Mouse (Mus musculus): ENCODE data around the gene Emb. TPM values are rescaled to one million over a fixed set of nuclear protein-coding genes. Genes with fewer than 3 reads are reported as not detected.

Gene Emb
- polyA plus RNA-seq, 1 experiment from 2014 or later = 49.0 TPM

DNA sequence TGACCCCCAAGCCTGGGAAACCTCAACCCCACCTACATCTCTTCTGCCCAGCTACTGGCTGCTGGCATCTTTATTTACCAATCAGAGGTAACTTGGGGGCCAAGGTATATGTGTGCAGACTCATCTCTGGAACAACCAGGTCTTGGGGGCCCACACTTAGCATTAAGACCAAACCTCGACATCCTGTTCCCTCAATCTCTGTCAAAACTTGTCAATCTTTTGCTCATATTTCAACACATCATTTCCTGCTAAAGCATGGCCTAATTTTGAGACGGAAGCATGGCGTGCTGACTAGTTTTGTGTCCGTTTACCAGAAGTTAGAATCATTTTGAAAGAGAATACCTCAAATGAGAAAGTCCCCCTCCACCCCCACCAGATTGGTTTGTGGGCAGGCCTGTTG is 52.4 kb downstream of the Emb start:
- Histone ChIP-seq H3K27ac (replicated peaks) (no peak overlapping the region), H3K4me3 (replicated peaks) (no peak overlapping the region), H3K36me3 (no peaks in the 10 kb centered on the region), H3K9ac (no peak overlapping the region), H3K27me3 (no peaks in the 10 kb centered on the region), H3K4me1 (no peaks in the 10 kb centered on the region), H3K4me2 (replicated peaks) (no peak overlapping the region), H3K9me3 (replicated peaks) (no peaks in the 10 kb centered on the region)
- WGBS = 71% methylated on average over 4 of the region's 4 CpGs
- no peak for ATAC-seq (ENCODE audit: insufficient number of reproducible peaks, low FRiP score, low TSS enrichment, low read depth)

DNA sequence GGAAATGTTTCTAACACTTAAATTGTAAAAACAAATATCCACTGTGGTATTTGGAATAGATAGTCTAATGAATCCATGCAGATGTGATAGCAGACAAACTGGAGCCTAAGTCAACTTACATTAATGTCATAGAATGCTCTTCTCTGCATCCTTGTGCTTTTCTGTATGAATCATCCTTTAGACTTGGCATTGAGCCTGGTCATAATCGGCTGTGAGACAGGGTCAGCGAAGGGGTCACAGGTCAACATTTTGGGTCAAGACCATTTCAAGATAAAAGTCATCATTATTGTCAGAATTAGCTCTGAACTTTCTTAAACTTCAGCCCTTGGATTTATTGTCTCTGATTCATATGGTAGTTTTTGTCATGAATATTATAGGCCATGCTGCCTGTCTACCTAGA is 57.8 kb downstream of the Emb start:
- no peak for ATAC-seq (ENCODE audit: insufficient number of reproducible peaks, low FRiP score, low TSS enrichment, low read depth)
- no peak overlapping the region for H3K4me2 ChIP-seq (replicated peaks)
- no peaks in the 10 kb centered on the region for H3K27me3 ChIP-seq
- no peak overlapping the region for H3K9ac ChIP-seq
- no peaks in the 10 kb centered on the region for H3K36me3 ChIP-seq
- H3K4me1 ChIP-seq = no peaks in the 10 kb centered on the region
- WGBS = 53% methylated on average over 2 of the region's 2 CpGs
- H3K27ac ChIP-seq (replicated peaks) = no peak overlapping the region
- H3K4me3 ChIP-seq (replicated peaks) = no peak overlapping the region
- no peaks in the 10 kb centered on the region for H3K9me3 ChIP-seq (replicated peaks)

DNA sequence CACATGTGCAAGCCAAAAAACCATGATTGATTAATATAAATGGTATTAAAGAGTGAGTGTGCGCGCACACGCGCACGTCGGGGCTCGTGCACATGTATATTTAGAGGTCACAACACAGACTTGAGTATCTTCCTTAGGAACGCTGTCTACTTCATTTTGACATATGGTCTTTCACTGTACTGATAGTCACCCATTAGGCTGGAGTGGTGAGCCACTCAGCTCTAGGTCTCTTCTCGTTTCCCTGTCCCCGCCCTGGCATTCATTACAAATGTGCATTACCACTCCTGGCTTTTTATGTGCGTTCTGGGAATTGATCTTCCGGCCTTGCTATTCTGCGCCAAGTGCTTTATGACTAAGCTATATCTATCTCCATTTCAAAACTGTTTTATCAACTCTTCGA is 59.6 kb downstream of the Emb start:
- Histone ChIP-seq H3K4me3 (replicated peaks) (no peak overlapping the region), H3K27me3 (no peaks in the 10 kb centered on the region), H3K27ac (replicated peaks) (no peak overlapping the region), H3K9me3 (replicated peaks) (no peaks in the 10 kb centered on the region), H3K4me1 (no peaks in the 10 kb centered on the region), H3K36me3 (no peaks in the 10 kb centered on the region), H3K9ac (no peak overlapping the region), H3K4me2 (replicated peaks) (no peak overlapping the region)
- no peak for ATAC-seq (ENCODE audit: insufficient number of reproducible peaks, low FRiP score, low TSS enrichment, low read depth)
- 93% methylated on average over 14 of the region's 14 CpGs for WGBS

DNA sequence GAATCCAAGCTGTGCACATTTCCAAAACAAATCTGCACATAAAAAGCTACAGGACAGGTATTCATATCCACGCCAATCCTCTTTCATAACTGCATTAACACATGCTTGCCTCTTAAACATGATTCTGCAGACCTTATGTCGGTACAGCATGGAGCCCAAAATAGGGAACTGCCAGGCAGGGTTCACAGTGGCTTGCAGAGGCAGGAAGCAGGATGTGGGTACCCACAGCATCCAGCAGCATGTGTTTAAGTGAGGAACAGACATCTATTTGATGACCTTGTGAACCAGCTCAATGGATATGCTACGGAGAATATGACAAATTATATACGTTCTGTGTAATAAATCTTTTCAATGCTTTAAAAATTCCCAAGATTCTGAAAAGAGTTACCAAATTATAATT is 75.7 kb downstream of the Emb start:
- 65% methylated on average over 4 of the region's 4 CpGs for WGBS
- H3K27ac ChIP-seq (replicated peaks) = no peak overlapping the region
- H3K36me3 ChIP-seq = no peaks in the 10 kb centered on the region
- H3K4me3 ChIP-seq (replicated peaks) = no peak overlapping the region
- no peaks in the 10 kb centered on the region for H3K27me3 ChIP-seq
- H3K4me2 ChIP-seq (replicated peaks) = no peak overlapping the region
- H3K4me1 ChIP-seq = no peaks in the 10 kb centered on the region
- no peak overlapping the region for H3K9ac ChIP-seq
- no peaks in the 10 kb centered on the region for H3K9me3 ChIP-seq (replicated peaks)
- no peak for ATAC-seq (ENCODE audit: insufficient number of reproducible peaks, low FRiP score, low TSS enrichment, low read depth)

DNA sequence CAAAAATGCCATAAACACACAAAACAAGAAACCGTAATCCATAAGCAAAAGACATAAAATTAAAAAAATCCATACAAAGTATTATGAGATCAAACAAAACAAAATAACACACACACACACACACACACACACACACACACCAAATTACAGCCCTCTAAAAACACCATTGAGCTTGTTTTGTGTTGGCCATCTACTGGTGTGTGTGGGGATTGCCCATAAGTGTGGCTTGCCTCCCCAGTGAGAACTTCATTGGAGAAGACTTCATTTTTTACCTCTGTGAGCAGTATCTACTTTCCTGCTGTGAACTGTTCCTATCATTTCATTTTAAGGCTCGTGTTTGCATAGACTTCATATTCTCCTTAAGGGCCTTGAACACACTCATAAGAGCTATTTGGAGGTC is 78.6 kb downstream of the Emb start:
- Histone ChIP-seq H3K4me1 (0 out of 2 replicates have a peak, but pooled peaks cover 4% of the 10 kb centered on the region), H3K9me3 (replicated peaks) (no peaks in the 10 kb centered on the region), H3K27me3 (no peaks in the 10 kb centered on the region), H3K27ac (replicated peaks) (no peak overlapping the region), H3K4me3 (replicated peaks) (no peak overlapping the region), H3K9ac (no peak overlapping the region), H3K4me2 (replicated peaks) (no peak overlapping the region), H3K36me3 (no peaks in the 10 kb centered on the region)
- 97% methylated on average over 2 of the region's 2 CpGs for WGBS
- no peak for ATAC-seq (ENCODE audit: insufficient number of reproducible peaks, low FRiP score, low TSS enrichment, low read depth)

DNA sequence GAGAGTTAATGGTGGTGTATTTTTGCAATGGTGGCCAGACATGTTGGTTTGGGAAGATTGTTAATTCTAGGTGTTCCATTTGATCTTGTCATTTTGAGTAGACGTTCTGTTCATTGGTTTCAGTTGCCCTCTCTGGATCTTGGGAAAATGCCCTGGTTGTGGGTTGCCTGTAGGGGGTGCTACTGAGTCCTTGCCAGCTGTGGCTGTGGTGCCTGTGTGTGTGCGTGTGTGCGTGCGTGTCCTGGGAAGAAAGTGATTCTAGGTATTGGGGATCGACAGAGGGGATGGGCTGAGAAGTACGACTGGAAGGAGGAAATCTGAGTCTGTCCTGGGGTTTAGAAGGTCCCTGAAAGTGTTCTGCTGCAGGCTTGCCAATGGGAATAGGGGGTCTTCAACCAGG is 79.1 kb downstream of the Emb start:
- ATAC-seq (ENCODE audit: insufficient number of reproducible peaks, low FRiP score, low TSS enrichment, low read depth) = no peak
- Histone ChIP-seq H3K9ac (no peak overlapping the region), H3K36me3 (no peaks in the 10 kb centered on the region), H3K4me2 (replicated peaks) (no peak overlapping the region), H3K4me1 (0 out of 2 replicates have a peak, but pooled peaks cover 4% of the 10 kb centered on the region), H3K27ac (replicated peaks) (no peak overlapping the region), H3K4me3 (replicated peaks) (no peak overlapping the region), H3K9me3 (replicated peaks) (no peaks in the 10 kb centered on the region), H3K27me3 (no peaks in the 10 kb centered on the region)
- WGBS = 85% methylated on average over 6 of the region's 6 CpGs

DNA sequence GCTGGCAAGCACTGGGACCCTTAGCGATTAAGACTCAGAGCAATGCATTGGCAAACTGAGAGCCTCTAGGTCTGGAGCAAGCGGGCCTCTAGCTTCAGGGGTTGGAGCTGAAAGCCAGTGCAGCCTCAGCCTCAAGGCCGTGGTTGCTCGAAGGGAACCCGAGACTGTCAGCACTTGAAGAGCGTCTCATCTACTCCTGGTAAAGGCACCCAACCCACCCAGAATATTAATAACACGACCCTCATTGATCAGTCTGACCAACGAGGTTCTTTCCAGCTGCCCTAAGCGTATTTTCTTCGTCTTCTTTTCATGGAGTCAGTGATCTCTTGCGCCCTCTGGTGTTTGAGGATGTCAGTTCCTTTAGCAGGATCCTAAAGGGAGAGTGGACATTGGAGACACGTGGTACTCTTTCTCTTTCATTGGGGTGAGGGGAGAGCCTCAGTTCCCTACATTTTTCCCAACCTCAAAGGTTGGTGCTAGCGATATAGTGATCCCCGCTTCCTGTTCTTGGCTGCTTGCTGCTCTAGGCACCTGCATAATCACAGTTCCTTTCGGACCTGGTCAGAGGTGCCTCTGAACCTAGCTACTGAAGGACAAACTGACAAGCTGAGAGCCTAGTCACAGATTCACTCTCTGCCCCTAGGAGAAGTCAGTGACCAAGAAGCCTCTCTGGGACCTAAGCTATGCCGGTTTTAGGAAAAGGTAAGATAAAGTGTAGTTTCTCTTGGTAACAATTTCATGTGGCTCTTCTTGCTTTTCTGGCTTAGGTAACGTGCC is 81.3 kb downstream of the Emb start:
- Histone ChIP-seq H3K4me3 (replicated peaks) (peak overlapping the region; percentile 22), H3K27ac (replicated peaks) (no peak overlapping the region), H3K36me3 (no peaks in the 10 kb centered on the region), H3K4me2 (replicated peaks) (peak overlapping the region; percentile 34), H3K4me1 (0 out of 2 replicates have a peak, but pooled peaks cover 4% of the 10 kb centered on the region), H3K27me3 (no peaks in the 10 kb centered on the region), H3K9me3 (replicated peaks) (no peaks in the 10 kb centered on the region), H3K9ac (no peak overlapping the region)
- ATAC-seq (ENCODE audit: insufficient number of reproducible peaks, low FRiP score, low TSS enrichment, low read depth) = peak; percentile 29; the same call in 1 of the 2 replicates
- WGBS = 25% methylated on average over 17 of the region's 17 CpGs

DNA sequence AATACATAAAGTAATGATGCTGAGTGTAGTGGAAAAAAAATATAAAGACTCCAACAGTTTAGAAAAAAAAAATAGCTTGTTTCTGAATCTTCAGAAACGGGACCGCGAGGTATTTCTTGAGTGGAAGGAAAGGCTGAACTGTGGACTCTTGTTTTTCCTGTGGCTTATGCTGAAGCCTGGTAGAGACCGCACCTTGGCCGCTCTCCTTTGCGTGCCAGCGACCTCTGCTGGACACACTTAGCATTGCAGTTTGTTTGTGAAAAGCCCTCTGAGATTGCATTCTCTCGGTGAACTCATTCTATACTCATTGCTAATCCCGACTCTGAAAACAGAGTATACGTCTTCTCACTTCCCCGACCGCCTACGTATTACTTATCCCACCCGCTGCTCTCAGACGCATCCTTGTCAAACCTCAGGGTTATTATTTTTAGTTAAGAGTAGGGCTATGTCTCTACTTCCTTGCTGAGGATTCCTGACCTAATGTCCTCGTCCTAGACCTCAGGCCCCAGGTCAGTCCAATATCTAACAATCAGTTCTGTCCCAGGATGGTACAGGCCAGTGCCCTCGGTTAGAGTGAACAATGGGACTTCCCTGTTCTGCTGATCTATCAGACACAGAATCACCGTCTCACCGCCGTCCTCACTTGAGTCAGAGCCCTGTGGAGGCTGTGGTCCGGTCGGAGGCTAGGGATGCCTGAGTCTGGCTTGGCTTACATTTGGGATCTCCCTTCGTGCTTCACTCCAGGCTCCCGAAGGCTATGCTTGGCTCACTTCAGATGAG is 103.3 kb downstream of the Emb start:
- Histone ChIP-seq H3K27me3 (no peaks in the 10 kb centered on the region), H3K4me3 (replicated peaks) (no peak overlapping the region), H3K4me2 (replicated peaks) (no peak overlapping the region; the same call in 1 of the 2 replicates), H3K36me3 (no peaks in the 10 kb centered on the region), H3K4me1 (no peaks in the 10 kb centered on the region), H3K27ac (replicated peaks) (no peak overlapping the region), H3K9ac (no peak overlapping the region), H3K9me3 (replicated peaks) (no peaks in the 10 kb centered on the region)
- WGBS = 26% methylated on average over 24 of the region's 24 CpGs
- peak; percentile 43; the same call in 1 of the 2 replicates for ATAC-seq (ENCODE audit: insufficient number of reproducible peaks, low FRiP score, low TSS enrichment, low read depth)

Other genes starting within 250 kb of the Emb start
- gene Parp8, start 183.0 kb upstream of the Emb start, polyA plus RNA-seq (2015; fragmentation: Nextera tagmentation; extraction: Ambion mirVana) = 18.9 and 21.1 TPM in 2 replicates
- gene Gm17509, start 12.5 kb downstream of the Emb start, polyA plus RNA-seq (2015; fragmentation: Nextera tagmentation; extraction: Ambion mirVana) = 0.09 and 0.31 TPM in 2 replicates

Measured in embryonic facial prominence, embryonic 15.5 days (tissue).